Mouse (Mus musculus) fibroblast of lung, adult 2 months (primary cell): ENCODE measurements at regions not wholly inside any gene's neighbourhood (a gene's known extent, or its start where the extent isn't known, plus 50 kb on each side); places are given as distances from the start of the nearest gene placed in this dataset.
"Not testable (repeated sequence)": the region's sequence is repeated elsewhere in the genome, so short reads cannot be mapped to it uniquely, and the experiment has no call there.

Experiments
- DNase-seq: peaks from one replicate; pipeline ENCODE4 v3.0.0-alpha.2; 2011; ENCODE audit warnings: low read depth

GRCm38 (mm10) chr9:11441241-11441997 is 536.8 kb upstream of the Cntn5 start:
- DNase-seq = not testable (repeated sequence)

GRCm38 (mm10) chr9:11436443-11437167 is 532.0 kb upstream of the Cntn5 start:
- no peak for DNase-seq

GRCm38 (mm10) chr9:11436014-11436413 is 531.4 kb upstream of the Cntn5 start:
- no peak for DNase-seq

GRCm38 (mm10) chr9:11435019-11435418 is 530.4 kb upstream of the Cntn5 start:
- DNase-seq = no peak

- DNase-seq = no peak
Measured at GRCm38 (mm10) chr9:11426473-11426872, 521.9 kb upstream of the Cntn5 start.

GRCm38 (mm10) chr9:11396829-11397228 is 492.3 kb upstream of the Cntn5 start:
- no peak for DNase-seq

- no peak for DNase-seq
Measured at GRCm38 (mm10) chr9:11381648-11382075, 477.1 kb upstream of the Cntn5 start.

GRCm38 (mm10) chr9:11380531-11380930 is 476.0 kb upstream of the Cntn5 start:
- no peak for DNase-seq

- DNase-seq = no peak
Measured at GRCm38 (mm10) chr9:11378046-11378445, 473.5 kb upstream of the Cntn5 start.

- no peak for DNase-seq
Measured at GRCm38 (mm10) chr9:11377586-11377985, 473.0 kb upstream of the Cntn5 start.

GRCm38 (mm10) chr9:11373294-11373903 is 468.8 kb upstream of the Cntn5 start:
- no peak for DNase-seq

- DNase-seq = no peak
Measured at GRCm38 (mm10) chr9:11368056-11368455, 463.5 kb upstream of the Cntn5 start.

- peak; percentile 49 for DNase-seq
Measured at GRCm38 (mm10) chr9:11328900-11329299, 424.3 kb upstream of the Cntn5 start.

GRCm38 (mm10) chr9:11317221-11317620 is 412.6 kb upstream of the Cntn5 start:
- no peak for DNase-seq

GRCm38 (mm10) chr9:11297116-11297515 is 392.5 kb upstream of the Cntn5 start:
- DNase-seq = not testable (repeated sequence)

- DNase-seq = no peak
Measured at GRCm38 (mm10) chr9:11285135-11285534, 380.6 kb upstream of the Cntn5 start.

GRCm38 (mm10) chr9:11284549-11284948 is 380.0 kb upstream of the Cntn5 start:
- no peak for DNase-seq

- DNase-seq = no peak
Measured at GRCm38 (mm10) chr9:11279409-11280127, 375.0 kb upstream of the Cntn5 start.

GRCm38 (mm10) chr9:11277810-11278209 is 373.2 kb upstream of the Cntn5 start:
- no peak for DNase-seq

- DNase-seq = no peak
Measured at GRCm38 (mm10) chr9:11276966-11277365, 372.4 kb upstream of the Cntn5 start.

GRCm38 (mm10) chr9:11256848-11257247 is 352.3 kb upstream of the Cntn5 start:
- DNase-seq = no peak

- no peak for DNase-seq
Measured at GRCm38 (mm10) chr9:11206829-11207228, 302.3 kb upstream of the Cntn5 start.
